Mouse (Mus musculus) MEL (cell line): Measurements from ENCODE around the gene Bub1b. TPM values are rescaled to one million over a fixed set of nuclear protein-coding genes. Genes with fewer than 3 reads are reported as not detected.

Experiments used
- DNase-seq: peaks from one replicate; pipeline ENCODE4 v3.0.0; 2011; ENCODE audit warnings: low read depth, low spot score
- H3K27ac ChIP-seq: 2 replicates; pipeline ENCODE4 v1.5.1; 2012; ENCODE audit warnings: low read depth, mild to moderate bottlenecking, control low read depth, low read length, moderate library complexity; ENCODE audit not compliant: control insufficient read depth
- H3K27me3 ChIP-seq, 2 experiments: fragments of 150-350 bp in 1 of 2; sonication (generic) in 1 of 2; 2 replicates each; pipeline ENCODE4 v1.6.1; 2012; ENCODE audit warnings: low read length in 2 of 2, mild to moderate bottlenecking in 2 of 2, improper control_type of control experiment in 1 of 2, moderate library complexity in 1 of 2; ENCODE audit not compliant: insufficient read depth in 2 of 2, control insufficient read depth in 1 of 2
- H3K36me3 ChIP-seq, 2 experiments: 2 replicates each; pipeline ENCODE4 v1.6.1; 2012 to 2014; ENCODE audit warnings: low read length in 2 of 2, improper control_type of control experiment in 1 of 2, inconsistent platforms in 1 of 2, mild to moderate bottlenecking in 1 of 2; ENCODE audit not compliant: insufficient read depth in 2 of 2, control insufficient read depth in 1 of 2
- H3K4me1 ChIP-seq, 2 experiments: fragments of 150-350 bp in 1 of 2; sonication (generic) in 1 of 2; 2 replicates each; pipeline ENCODE4 v1.6.1; 2012; ENCODE audit warnings: low read length in 2 of 2, improper control_type of control experiment in 1 of 2, mild to moderate bottlenecking in 1 of 2; ENCODE audit not compliant: insufficient read depth in 2 of 2, control insufficient read depth in 1 of 2
- H3K4me3 ChIP-seq, 2 experiments: fragments of 150-350 bp in 1 of 2; sonication (generic) in 1 of 2; 2 replicates each; pipeline ENCODE4 v1.5.1; 2012; ENCODE audit warnings: low read depth in 2 of 2, low read length in 2 of 2, mild to moderate bottlenecking in 2 of 2, moderate library complexity in 2 of 2, control low read depth in 1 of 2, improper control_type of control experiment in 1 of 2; ENCODE audit not compliant: control insufficient read depth in 1 of 2, insufficient read depth in 1 of 2
- H3K79me2 ChIP-seq: 2 replicates; pipeline ENCODE4 v1.6.1; 2012; ENCODE audit warnings: mild to moderate bottlenecking, low read length, moderate library complexity; ENCODE audit not compliant: control insufficient read depth, poor library complexity, insufficient read depth
- H3K9ac ChIP-seq: 2 replicates; pipeline ENCODE4 v1.6.1; 2012; ENCODE audit warnings: low read depth, mild to moderate bottlenecking, control low read depth, low read length, moderate library complexity; ENCODE audit not compliant: control insufficient read depth, poor library complexity, severe bottlenecking
- H3K9me3 ChIP-seq: fragments of 150-350 bp; sonication (generic); replicated peaks from 2 replicates; pipeline ENCODE4 v1.6.1; 2012; ENCODE audit warnings: mild to moderate bottlenecking, low read length, improper control_type of control experiment, moderate library complexity; ENCODE audit not compliant: insufficient read depth
- CTCF ChIP-seq, 3 experiments: IDR thresholded peaks in 2 of 3; conservative IDR thresholded peaks in 1 of 3; 2 replicates each; pipeline ENCODE4 v1.5.1; 2011 to 2012; ENCODE audit warnings: low read length in 3 of 3, low read depth in 2 of 3, mild to moderate bottlenecking in 2 of 3, improper control_type of control experiment in 1 of 3, inconsistent platforms in 1 of 3, mixed read lengths in 1 of 3, moderate library complexity in 1 of 3; ENCODE audit not compliant: control insufficient read depth in 1 of 3, insufficient read depth in 1 of 3, poor library complexity in 1 of 3, severe bottlenecking in 1 of 3
- E2F4 ChIP-seq: IDR thresholded peaks from 2 replicates; pipeline ENCODE4 v1.6.1; 2011; ENCODE audit warnings: low read depth, low read length, improper control_type of control experiment, borderline replicate concordance
- ELF1 ChIP-seq: IDR thresholded peaks from 2 replicates; pipeline ENCODE4 v1.6.1; 2014; ENCODE audit warnings: low read depth, mild to moderate bottlenecking, inconsistent platforms, low read length, improper control_type of control experiment, moderate library complexity
- HCFC1 ChIP-seq: IDR thresholded peaks from 2 replicates; pipeline ENCODE4 v1.6.1; 2012; ENCODE audit warnings: low read depth, mild to moderate bottlenecking, inconsistent platforms, low read length, improper control_type of control experiment, moderate library complexity
- KAT2A ChIP-seq: conservative IDR thresholded peaks from 2 replicates; pipeline ENCODE4 v1.6.1; 2012; ENCODE audit warnings: low read depth, low read length, improper control_type of control experiment, inconsistent platforms
- MAX ChIP-seq: IDR thresholded peaks from 2 replicates; pipeline ENCODE4 v1.6.1; 2011; ENCODE audit warnings: low read length, improper control_type of control experiment
- MAZ ChIP-seq: IDR thresholded peaks from 2 replicates; pipeline ENCODE4 v1.6.1; 2012; ENCODE audit warnings: low read depth, mild to moderate bottlenecking, inconsistent platforms, low read length, improper control_type of control experiment
- MXI1 ChIP-seq: IDR thresholded peaks from 2 replicates; pipeline ENCODE4 v1.6.1; 2011; ENCODE audit warnings: mild to moderate bottlenecking, low read depth, low read length, improper control_type of control experiment
- MYB ChIP-seq: IDR thresholded peaks from 2 replicates; pipeline ENCODE4 v1.6.1; 2011; ENCODE audit warnings: mild to moderate bottlenecking, low read depth, low read length, improper control_type of control experiment
- MYC ChIP-seq: IDR thresholded peaks from 2 replicates; pipeline ENCODE4 v1.6.1; 2011; ENCODE audit warnings: low read depth, mild to moderate bottlenecking, low read length, improper control_type of control experiment, moderate library complexity
- NELFE ChIP-seq: IDR thresholded peaks from 2 replicates; pipeline ENCODE4 v1.6.1; 2011; ENCODE audit warnings: low read depth, low read length, improper control_type of control experiment
- NRF1 ChIP-seq: IDR thresholded peaks from 2 replicates; pipeline ENCODE4 v1.6.1; 2014; ENCODE audit warnings: low read depth, mild to moderate bottlenecking, inconsistent platforms, low read length, improper control_type of control experiment, moderate library complexity; ENCODE audit not compliant: poor library complexity, insufficient read depth, severe bottlenecking
- POLR2A ChIP-seq, 2 experiments: IDR thresholded peaks; 2 replicates each; pipeline ENCODE4 v1.6.1; 2011 to 2012; ENCODE audit warnings: low read length in 2 of 2, mild to moderate bottlenecking in 2 of 2, control low read depth in 1 of 2, improper control_type of control experiment in 1 of 2, low read depth in 1 of 2, moderate library complexity in 1 of 2; ENCODE audit not compliant: control insufficient read depth in 1 of 2, insufficient read depth in 1 of 2, poor library complexity in 1 of 2
- POLR2AphosphoS2 ChIP-seq: IDR thresholded peaks from 2 replicates; pipeline ENCODE4 v1.6.1; 2011; ENCODE audit warnings: low read length, improper control_type of control experiment
- SIN3A ChIP-seq: IDR thresholded peaks from 2 replicates; pipeline ENCODE4 v1.6.1; 2012; ENCODE audit warnings: low read length, improper control_type of control experiment, inconsistent platforms
- TBP ChIP-seq: IDR thresholded peaks from 2 replicates; pipeline ENCODE4 v1.8.0; 2011; ENCODE audit warnings: low read depth, low read length, improper control_type of control experiment
- TCF12 ChIP-seq: IDR thresholded peaks from 2 replicates; pipeline ENCODE4 v1.6.1; 2014; ENCODE audit warnings: low read depth, mild to moderate bottlenecking, inconsistent platforms, low read length, improper control_type of control experiment, moderate library complexity
- UBTF ChIP-seq: IDR thresholded peaks from 2 replicates; pipeline ENCODE4 v1.6.1; 2012; ENCODE audit warnings: low read depth, mild to moderate bottlenecking, inconsistent platforms, low read length, improper control_type of control experiment, moderate library complexity, borderline replicate concordance; ENCODE audit not compliant: insufficient read depth
- USF1 ChIP-seq: IDR thresholded peaks from 2 replicates; pipeline ENCODE4 v1.6.1; 2014; ENCODE audit warnings: low read depth, mild to moderate bottlenecking, inconsistent platforms, low read length, improper control_type of control experiment, moderate library complexity
- USF2 ChIP-seq, 2 experiments: IDR thresholded peaks; 2 replicates each; pipeline ENCODE4 v1.6.1; 2011 to 2012; ENCODE audit warnings: improper control_type of control experiment in 2 of 2, low read length in 2 of 2, borderline replicate concordance in 1 of 2, inconsistent platforms in 1 of 2, low read depth in 1 of 2, mild to moderate bottlenecking in 1 of 2; ENCODE audit not compliant: insufficient read depth in 1 of 2
- ZKSCAN1 ChIP-seq: IDR thresholded peaks from 2 replicates; pipeline ENCODE4 v1.6.1; 2012; ENCODE audit warnings: low read depth, mild to moderate bottlenecking, inconsistent platforms, low read length, improper control_type of control experiment, moderate library complexity
- ZMIZ1 ChIP-seq: IDR thresholded peaks from 2 replicates; pipeline ENCODE4 v1.6.1; 2012; ENCODE audit warnings: low read depth, mild to moderate bottlenecking, inconsistent platforms, low read length, improper control_type of control experiment, moderate library complexity
- polyA plus RNA-seq, 2 experiments: library from polyadenylated mRNA; stranded (reverse) in 1 of 2; unstranded in 1 of 2; fragments of >175 nt in 1 of 2; fragments of >200 nt in 1 of 2; gene quantifications; 2 replicates each; pipeline versions ENCODE4 v1.2.1 to v1.2.4; 2012; ENCODE audit warnings: low replicate concordance in 2 of 2, low read depth in 1 of 2; ENCODE audit not compliant: insufficient read length in 2 of 2, insufficient read depth in 1 of 2, missing spikeins in 1 of 2
- total RNA-seq: library from RNA; depleted of rRNA; stranded (reverse); fragments of 300-350 nt; gene quantifications from 2 replicates; pipeline ENCODE4 v1.2.3, GENCODE M21; 2012; rRNA removed

Bub1b gene
- total RNA-seq (87.5 and 118 TPM in 2 replicates), polyA plus RNA-seq (100 to 1,000 TPM in 1 of 2 experiments, not detected in 1; 120 TPM)

DNA sequence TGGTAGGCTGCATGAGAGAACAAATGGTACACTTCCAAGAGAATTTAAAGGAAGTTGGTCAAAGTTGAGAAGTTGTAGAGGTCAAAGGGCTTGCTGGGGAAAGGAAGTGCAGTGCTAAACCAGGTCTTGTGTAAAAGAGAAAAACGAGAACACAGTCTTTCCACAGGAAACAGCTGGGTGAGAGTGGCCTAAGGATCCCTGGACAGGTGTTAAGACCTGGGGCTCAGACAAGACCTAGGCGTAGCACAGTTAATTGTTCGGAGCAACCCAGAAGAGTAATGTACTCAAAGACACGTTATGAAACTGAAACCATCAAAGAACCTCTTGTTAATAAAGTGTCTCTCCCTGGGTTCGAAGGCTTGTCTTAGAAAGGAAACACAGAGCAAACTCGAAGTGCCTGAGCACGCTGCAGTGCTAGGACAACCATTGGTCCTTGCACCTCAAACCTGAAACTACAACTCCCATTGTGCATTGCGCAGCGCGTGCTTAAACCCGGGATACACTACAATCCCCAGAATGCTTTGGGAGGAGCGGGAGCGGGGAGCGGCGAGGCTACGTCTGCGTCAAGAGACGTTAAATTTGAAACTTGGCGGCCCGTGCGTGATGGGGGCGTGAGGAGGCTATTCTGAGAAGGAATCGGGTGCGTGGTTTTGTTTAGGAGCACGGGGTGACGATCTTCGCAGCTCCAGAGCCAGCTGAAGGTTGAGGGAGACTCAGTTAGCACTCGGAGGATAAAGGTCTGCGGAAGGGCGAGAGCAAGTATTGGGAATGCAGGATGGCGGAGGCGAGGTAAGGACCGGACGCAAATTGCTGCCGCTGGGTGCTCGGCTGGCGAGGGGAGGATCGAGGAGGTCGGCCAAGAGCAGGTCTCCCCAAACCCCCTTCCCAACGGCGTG, at the start of gene Bub1b:
TSS of gene Bub1b (plus strand) at position 539 of the 896 bp plus-strand sequence.
- peaks cover 7% of the 10 kb centered on the region in 2 experiments; a peak in 2 of 4 replicates for H3K4me1 ChIP-seq
- H3K27me3 ChIP-seq = no peaks in the 10 kb centered on the region
- H3K9me3 ChIP-seq = no peaks in the 10 kb centered on the region
- H3K4me3 ChIP-seq = peak within 1 kb of the TSS; percentile 93 to 100
- H3K27ac ChIP-seq = peak within 1 kb of the TSS; percentile 65
- H3K36me3 ChIP-seq = peaks cover 8 to 18% of the 10 kb centered on the region in 2 experiments; a peak in 3 of 4 replicates
- TF ChIP-seq ELF1 = peak; percentile 63
- TF ChIP-seq ZMIZ1 = peak; percentile 68
- peak; percentile 30; the same call in 1 of the 2 replicates for TF ChIP-seq USF1
- TF ChIP-seq HCFC1 = peak; percentile 95
- peak; percentile 56; the same call in 1 of the 2 replicates for TF ChIP-seq NRF1
- TF ChIP-seq SIN3A = peak; percentile 96
- peak; percentile 63; the same call in 1 of the 2 replicates for TF ChIP-seq E2F4
- TF ChIP-seq TBP = peak; percentile 67
- peak; percentile 87 for TF ChIP-seq NELFE
- TF ChIP-seq MAZ = peak; percentile 79
- no peak for TF ChIP-seq CTCF (IDR thresholded peaks at IDR 0.05 in 2 of 3, conservative IDR thresholded peaks at IDR 0.05 in 1 of 3; ENCODE audit: control insufficient read depth in 1 of 3, insufficient read depth in 1 of 3, low read depth in 2 of 3, low read length in 3 of 3, poor library complexity in 1 of 3, severe bottlenecking in 1 of 3)
- peak; percentile 63; the same call in 1 of the 2 replicates for TF ChIP-seq POLR2AphosphoS2
- no peak for TF ChIP-seq ZKSCAN1
- TF ChIP-seq UBTF = no peak
- TF ChIP-seq MYB = no peak
- peak; percentile 66 to 86; a peak in 3 of 4 replicates for TF ChIP-seq POLR2A (IDR thresholded peaks at IDR 0.05; ENCODE audit: control insufficient read depth in 1 of 2, insufficient read depth in 1 of 2, low read depth in 1 of 2, low read length in 2 of 2, poor library complexity in 1 of 2)
- peak; percentile 54; the same call in 1 of the 2 replicates for TF ChIP-seq TCF12
- peak; percentile 92 for TF ChIP-seq KAT2A
- TF ChIP-seq MAX = peak; percentile 89
- peak; percentile 91 for TF ChIP-seq MYC
- TF ChIP-seq USF2 (IDR thresholded peaks at IDR 0.05; ENCODE audit: borderline replicate concordance in 1 of 2, insufficient read depth in 1 of 2, low read depth in 1 of 2, low read length in 2 of 2) = no peak
- TF ChIP-seq MXI1 = peak; percentile 96
- peaks cover 36% of the 10 kb centered on the region for H3K79me2 ChIP-seq
- peak within 1 kb of the TSS; percentile 80 for H3K9ac ChIP-seq
- peak; percentile 97 for DNase-seq
